ENCODE assay signal across 19 mouse cellular contexts in genomic region chr2:58549960-58550359, GRCm38 (mm10). TPM values are rescaled to one million over a fixed set of nuclear protein-coding genes. Genes with fewer than 3 reads are reported as not detected.
A peak's percentile ranks its signal among the peaks of the same experiment; 100 is the strongest.
DNase-seq lines count a peak whose midpoint lies in the region; ATAC-seq and TF ChIP-seq lines count a peak whose summit lies in the region.
"Had no signal": no experiment of that assay in that cellular context is flagged by ENCODE, and none has a peak within 500 bp of the region (broad histone marks: within the 10 kb centered on the region; RNA-seq: fewer than 3 reads in every experiment).

No protein-coding gene starts in this region.

- TF ChIP-seq CTCF in intestine, postnatal 0 days (IDR thresholded peaks at IDR 0.05; ENCODE audit: low read depth): no peak

- DNase-seq in embryonic facial prominence, embryonic 14.5 days (ENCODE audit: low spot score): no peak
- DNase-seq in embryonic facial prominence, embryonic 10.5 days (ENCODE audit: low spot score): no peak
- no peak for DNase-seq in heart, postnatal 10 days
- DNase-seq in ZHBTc4 (ENCODE audit: low read depth, low spot score): peak; percentile 57
- DNase-seq: adrenal gland, adult 2 months; cerebellum, postnatal 10 days; gastrocnemius, postnatal 14 days; kidney, adult 8-10 months; kidney, postnatal 4 days; lung, postnatal 14 days; thymus, postnatal 4 days had no signal

- H3K36me3 ChIP-seq in embryonic facial prominence, embryonic 14.5 days (ENCODE audit: control insufficient read depth, insufficient read depth, low read length): no peaks in the 10 kb centered on the region
- H3K36me3 ChIP-seq in embryonic facial prominence, embryonic 10.5 days (replicated peaks): no peaks in the 10 kb centered on the region
- H3K36me3 ChIP-seq in heart, embryonic 14.5 days (ENCODE audit: control insufficient read depth, insufficient read depth, low read length): no peaks in the 10 kb centered on the region
- no peaks in the 10 kb centered on the region for H3K36me3 ChIP-seq in intestine, embryonic 15.5 days
- no peaks in the 10 kb centered on the region for H3K36me3 ChIP-seq in intestine, postnatal 0 days (ENCODE audit: control insufficient read depth, insufficient read depth)
- H3K36me3 ChIP-seq in kidney, embryonic 15.5 days: no peaks in the 10 kb centered on the region
- H3K36me3 ChIP-seq: limb, embryonic 13.5 days; liver, embryonic 15.5 days had no signal

- no peaks in the 10 kb centered on the region for H3K9me3 ChIP-seq in embryonic facial prominence, embryonic 14.5 days (ENCODE audit: control insufficient read depth, low read length)
- H3K9me3 ChIP-seq in embryonic facial prominence, embryonic 10.5 days: no peaks in the 10 kb centered on the region
- H3K9me3 ChIP-seq in heart, embryonic 14.5 days (ENCODE audit: control insufficient read depth, low read length): no peaks in the 10 kb centered on the region
- no peaks in the 10 kb centered on the region for H3K9me3 ChIP-seq in intestine, embryonic 15.5 days
- H3K9me3 ChIP-seq in intestine, postnatal 0 days (ENCODE audit: control insufficient read depth): no peaks in the 10 kb centered on the region
- H3K9me3 ChIP-seq in kidney, embryonic 15.5 days (replicated peaks): no peaks in the 10 kb centered on the region
- H3K9me3 ChIP-seq: limb, embryonic 13.5 days; liver, embryonic 15.5 days had no signal

- WGBS in embryonic facial prominence, embryonic 14.5 days: 50% methylated on average over 6 of the region's 6 CpGs
- 52% methylated on average over 6 of the region's 6 CpGs for WGBS in embryonic facial prominence, embryonic 10.5 days
- 17% methylated on average over 6 of the region's 6 CpGs for WGBS in heart, embryonic 14.5 days
- 42% methylated on average over 6 of the region's 6 CpGs for WGBS in intestine, embryonic 15.5 days
- WGBS in intestine, postnatal 0 days: 42% methylated on average over 6 of the region's 6 CpGs
- 54% methylated on average over 6 of the region's 6 CpGs for WGBS in kidney, embryonic 15.5 days

- no peak overlapping the region for H3K4me2 ChIP-seq in embryonic facial prominence, embryonic 14.5 days (ENCODE audit: low read depth, low read length)
- H3K4me2 ChIP-seq in heart, embryonic 14.5 days (ENCODE audit: low read length): peak overlapping the region; percentile 41
- no peak overlapping the region for H3K4me2 ChIP-seq in intestine, embryonic 15.5 days (replicated peaks)
- no peak overlapping the region for H3K4me2 ChIP-seq in intestine, postnatal 0 days (replicated peaks; ENCODE audit: low read depth)
- no peak overlapping the region for H3K4me2 ChIP-seq in kidney, embryonic 15.5 days
- H3K4me2 ChIP-seq: liver, embryonic 15.5 days had no signal

- no peaks in the 10 kb centered on the region for H3K27me3 ChIP-seq in embryonic facial prominence, embryonic 14.5 days (replicated peaks; ENCODE audit: control insufficient read depth, insufficient read depth, low read length)
- no peaks in the 10 kb centered on the region for H3K27me3 ChIP-seq in embryonic facial prominence, embryonic 10.5 days (replicated peaks; ENCODE audit: low read depth, poor library complexity, severe bottlenecking)
- no peaks in the 10 kb centered on the region for H3K27me3 ChIP-seq in heart, embryonic 14.5 days (ENCODE audit: control insufficient read depth, insufficient read depth, low read length)
- no peaks in the 10 kb centered on the region for H3K27me3 ChIP-seq in intestine, embryonic 15.5 days (replicated peaks)
- H3K27me3 ChIP-seq in intestine, postnatal 0 days (replicated peaks; ENCODE audit: control insufficient read depth, insufficient read depth, low read length): no peaks in the 10 kb centered on the region
- H3K27me3 ChIP-seq in kidney, embryonic 15.5 days: no peaks in the 10 kb centered on the region
- H3K27me3 ChIP-seq: CH12.LX; limb, embryonic 13.5 days; liver, embryonic 15.5 days had no signal

- no peak overlapping the region for H3K27ac ChIP-seq in embryonic facial prominence, embryonic 14.5 days (replicated peaks; ENCODE audit: low read depth, low read length)
- no peak overlapping the region for H3K27ac ChIP-seq in embryonic facial prominence, embryonic 10.5 days (replicated peaks)
- peak overlapping the region in 1 of 2 experiments; percentile 33; a peak in 1 of 4 replicates for H3K27ac ChIP-seq in heart, embryonic 14.5 days (replicated peaks in 1 of 2; ENCODE audit: control insufficient read depth in 1 of 2, insufficient read depth in 1 of 2, low read depth in 2 of 2, low read length in 2 of 2)
- H3K27ac ChIP-seq in intestine, embryonic 15.5 days: no peak overlapping the region
- H3K27ac ChIP-seq in intestine, postnatal 0 days (ENCODE audit: low read depth, low read length): no peak overlapping the region
- no peak overlapping the region for H3K27ac ChIP-seq in kidney, embryonic 15.5 days
- H3K27ac ChIP-seq: limb, embryonic 13.5 days; liver, embryonic 15.5 days had no signal

- H3K4me1 ChIP-seq in embryonic facial prominence, embryonic 14.5 days (ENCODE audit: control insufficient read depth, insufficient read depth, low read length): peaks cover 35% of the 10 kb centered on the region
- H3K4me1 ChIP-seq in embryonic facial prominence, embryonic 10.5 days: peaks cover 46% of the 10 kb centered on the region
- H3K4me1 ChIP-seq in heart, embryonic 14.5 days (ENCODE audit: control insufficient read depth in 2 of 2, insufficient read depth in 2 of 2, low read length in 2 of 2): peaks cover 30 to 76% of the 10 kb centered on the region in 2 experiments
- H3K4me1 ChIP-seq in intestine, embryonic 15.5 days (replicated peaks): peaks cover 33% of the 10 kb centered on the region
- no peaks in the 10 kb centered on the region; the same call in 1 of the 2 replicates for H3K4me1 ChIP-seq in intestine, postnatal 0 days (replicated peaks; ENCODE audit: control insufficient read depth, insufficient read depth, low read length)
- H3K4me1 ChIP-seq in kidney, embryonic 15.5 days: peaks cover 53% of the 10 kb centered on the region

- peak; percentile 51; the same call in 1 of the 2 replicates for ATAC-seq in embryonic facial prominence, embryonic 14.5 days (ENCODE audit: low read depth)
- no peak for ATAC-seq in heart, embryonic 14.5 days (ENCODE audit: insufficient number of reproducible peaks, insufficient read depth, low FRiP score, low read depth)
- ATAC-seq in intestine, embryonic 15.5 days: peak; percentile 31
- no peak for ATAC-seq in intestine, postnatal 0 days
- no peak for ATAC-seq in kidney, embryonic 15.5 days (replicated peaks; ENCODE audit: low FRiP score)

- H3K9ac ChIP-seq in embryonic facial prominence, embryonic 14.5 days (ENCODE audit: low read depth, low read length): no peak overlapping the region
- no peak overlapping the region for H3K9ac ChIP-seq in heart, embryonic 14.5 days (ENCODE audit: low read length)
- no peak overlapping the region for H3K9ac ChIP-seq in intestine, embryonic 15.5 days
- H3K9ac ChIP-seq in intestine, postnatal 0 days (ENCODE audit: low read depth, low read length): no peak overlapping the region
- H3K9ac ChIP-seq in kidney, embryonic 15.5 days: no peak overlapping the region
- H3K9ac ChIP-seq: limb, embryonic 13.5 days; liver, embryonic 15.5 days had no signal

- H3K4me3 ChIP-seq in embryonic facial prominence, embryonic 14.5 days (ENCODE audit: low read depth, low read length): no peak overlapping the region
- no peak overlapping the region for H3K4me3 ChIP-seq in embryonic facial prominence, embryonic 10.5 days
- no peak overlapping the region for H3K4me3 ChIP-seq in heart, embryonic 14.5 days (ENCODE audit: control insufficient read depth in 1 of 2, insufficient read depth in 1 of 2, low read depth in 1 of 2, low read length in 2 of 2)
- no peak overlapping the region for H3K4me3 ChIP-seq in intestine, embryonic 15.5 days (replicated peaks)
- H3K4me3 ChIP-seq in intestine, postnatal 0 days (ENCODE audit: low read depth, low read length): no peak overlapping the region
- no peak overlapping the region for H3K4me3 ChIP-seq in kidney, embryonic 15.5 days (replicated peaks)
- H3K4me3 ChIP-seq: limb, embryonic 13.5 days; liver, embryonic 15.5 days had no signal

- intact Hi-C loops in heart, postnatal 10 days (cut with DNase I): no loop called here

RNA-seq across cellular contexts. Expression of gene Acvr1, which starts 17.0 kb away (rescaled TPM):
- polyA plus RNA-seq in embryonic facial prominence, embryonic 14.5 days (2014; fragmentation: Nextera tagmentation; extraction: Ambion mirVana): 14.7 and 15.0 TPM in 2 replicates
- 3.7 and 4.3 TPM in 2 replicates for polyA plus RNA-seq in embryonic facial prominence, embryonic 10.5 days (2016; fragmentation: Nextera tagmentation; extraction: Ambion mirVana)
- polyA plus RNA-seq in heart, embryonic 14.5 days (2014; fragmentation: Nextera tagmentation; extraction: Ambion mirVana): 12.5 and 12.6 TPM in 2 replicates
- 10 to 100 TPM; 24.2 to 31.8 TPM for total RNA-seq in heart, postnatal 10 days (2021)
- 4.9 and 5.2 TPM in 2 replicates for polyA plus RNA-seq in intestine, embryonic 15.5 days (2015; fragmentation: Nextera tagmentation; extraction: Ambion mirVana)
- polyA plus RNA-seq in intestine, postnatal 0 days (2015; fragmentation: Nextera tagmentation; extraction: Ambion mirVana): 4.6 and 5.0 TPM in 2 replicates
- polyA plus RNA-seq in kidney, embryonic 15.5 days (2015; fragmentation: Nextera tagmentation; extraction: Ambion mirVana): 5.2 and 5.7 TPM in 2 replicates
- total RNA-seq: CH12.LX had no signal

RNA-seq across cellular contexts. Expression of gene Upp2, which starts 17.1 kb away (rescaled TPM):
- polyA plus RNA-seq in embryonic facial prominence, embryonic 14.5 days (2014; fragmentation: Nextera tagmentation; extraction: Ambion mirVana): 8.5 and 8.7 TPM in 2 replicates
- 4.6 and 6.3 TPM in 2 replicates for polyA plus RNA-seq in embryonic facial prominence, embryonic 10.5 days (2016; fragmentation: Nextera tagmentation; extraction: Ambion mirVana)
- polyA plus RNA-seq in heart, embryonic 14.5 days (2014; fragmentation: Nextera tagmentation; extraction: Ambion mirVana): 6.1 and 7.5 TPM in 2 replicates
- 1 to 10 TPM; 1.8 to 2.6 TPM for total RNA-seq in heart, postnatal 10 days (2021)
- 5.2 and 5.5 TPM in 2 replicates for polyA plus RNA-seq in intestine, embryonic 15.5 days (2015; fragmentation: Nextera tagmentation; extraction: Ambion mirVana)
- polyA plus RNA-seq in intestine, postnatal 0 days (2015; fragmentation: Nextera tagmentation; extraction: Ambion mirVana): 3.8 TPM in 2 replicates
- 7.7 and 7.8 TPM in 2 replicates for polyA plus RNA-seq in kidney, embryonic 15.5 days (2015; fragmentation: Nextera tagmentation; extraction: Ambion mirVana)
- total RNA-seq: CH12.LX; hematopoietic stem cell, adult 5-6 weeks had no signal

Comparison
In these comparisons a context has a peak if more than half of its experiments do, and no peak if none do; other contexts are left out.
1. ATAC-seq: peak in embryonic facial prominence, embryonic 14.5 days (single experiment) and intestine, embryonic 15.5 days (single experiment); none in heart, embryonic 14.5 days (single experiment), intestine, postnatal 0 days (single experiment) and kidney, embryonic 15.5 days (single experiment).